Mouse (Mus musculus): ENCODE measurements at regions not wholly inside any gene's neighbourhood (a gene's known extent, or its start where the extent isn't known, plus 50 kb on each side); places are given as distances from the start of the nearest gene placed in this dataset.

DNA sequence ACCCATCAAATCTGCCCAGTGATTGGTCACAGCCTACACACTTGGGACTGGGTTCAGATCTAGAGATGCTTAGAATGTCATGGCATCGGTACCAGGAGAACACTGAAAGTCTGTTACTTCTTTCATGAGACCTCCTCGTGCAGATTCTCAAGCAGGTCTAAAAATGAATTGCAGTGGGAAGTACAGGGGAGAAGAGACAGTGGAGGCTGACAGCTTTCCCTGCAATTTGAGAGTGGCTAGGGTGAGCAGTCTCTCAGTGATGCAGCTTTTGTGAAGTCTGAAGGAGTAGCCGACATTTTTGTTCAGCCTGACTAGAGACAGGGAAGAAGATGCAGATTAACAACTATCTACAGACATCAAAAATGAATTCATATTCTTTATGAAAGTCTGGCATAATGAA lies 112.5 kb downstream of the Fam198b start:
- in situ Hi-C loops (cut with MseI, MboI): no loop called here

DNA sequence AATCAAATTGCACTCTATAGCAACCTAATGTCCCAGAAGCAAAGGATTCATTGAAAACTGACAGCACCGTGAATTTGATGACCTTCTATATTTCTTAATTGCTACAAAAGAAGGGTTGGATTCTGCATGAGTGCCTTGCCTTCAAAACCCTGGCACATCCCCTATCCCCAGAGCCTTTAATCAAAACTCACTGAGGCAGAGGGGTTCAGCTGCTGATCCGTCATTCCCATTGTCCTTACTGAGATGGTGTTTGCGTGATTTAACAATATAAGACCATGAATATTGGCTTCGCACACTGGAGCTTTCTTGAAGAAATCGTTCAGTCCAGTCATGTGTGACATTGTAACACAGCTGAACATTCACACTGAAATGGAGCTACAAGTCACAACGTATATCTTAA lies 118.0 kb downstream of the Fam198b start:
- in situ Hi-C loops (cut with MseI, MboI): no loop called here

DNA sequence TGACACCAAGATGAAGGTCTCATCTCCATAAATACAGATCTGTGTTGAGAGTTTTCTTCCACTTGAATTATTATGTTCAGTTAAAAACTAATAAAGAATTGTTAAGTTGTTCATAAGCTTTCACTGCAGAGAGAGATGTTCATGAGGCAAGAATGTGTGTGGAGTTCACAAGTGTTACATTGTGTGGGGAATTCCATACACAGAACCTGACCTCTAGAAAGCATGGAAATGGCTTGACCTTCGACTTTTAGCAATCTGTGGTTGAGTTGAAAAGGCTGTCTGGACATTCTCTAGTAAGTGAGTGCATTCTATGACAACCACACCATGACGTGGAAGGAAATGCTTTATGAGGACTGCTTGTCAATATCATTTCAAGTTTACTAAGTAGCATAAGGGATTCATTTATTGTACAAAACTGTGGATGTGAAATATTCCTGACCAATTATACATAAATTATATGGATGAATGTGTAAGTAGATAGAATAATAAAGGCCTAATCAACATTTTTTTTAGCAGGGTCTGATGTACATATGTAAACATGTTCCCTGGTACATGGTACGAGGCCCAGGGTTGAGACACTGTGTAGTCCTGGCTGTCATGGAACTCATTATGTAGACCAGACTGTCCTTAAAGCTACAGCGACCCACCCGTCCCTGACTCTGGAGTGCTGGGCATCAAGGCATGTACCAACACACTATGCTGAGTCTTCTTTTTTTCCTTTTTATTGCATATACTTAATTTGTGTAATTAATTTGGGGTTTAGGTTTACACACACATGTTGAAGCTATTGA lies 119.2 kb downstream of the Fam198b start:
- in situ Hi-C loops (cut with MseI, MboI): no loop called here

DNA sequence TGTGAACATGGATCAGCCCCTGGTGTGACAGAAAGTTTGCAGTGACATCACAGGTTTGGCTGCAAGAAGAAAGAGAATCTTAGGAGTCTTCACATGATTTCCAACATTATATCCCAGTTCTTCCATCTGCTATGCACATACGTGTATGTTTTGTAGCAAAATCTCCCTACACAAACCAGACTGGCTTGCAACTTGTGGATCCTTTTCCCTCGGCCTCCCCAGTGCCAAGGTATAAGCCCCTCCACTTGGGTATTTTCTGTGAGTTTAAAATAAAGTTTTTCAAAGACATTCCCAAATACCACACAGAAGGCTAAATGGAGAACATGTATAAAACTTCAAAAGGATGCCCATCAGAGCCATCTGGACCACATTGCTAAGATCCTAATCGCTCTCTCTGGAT lies 120.2 kb downstream of the Fam198b start:
- in situ Hi-C loops (cut with MseI, MboI): no loop called here

DNA sequence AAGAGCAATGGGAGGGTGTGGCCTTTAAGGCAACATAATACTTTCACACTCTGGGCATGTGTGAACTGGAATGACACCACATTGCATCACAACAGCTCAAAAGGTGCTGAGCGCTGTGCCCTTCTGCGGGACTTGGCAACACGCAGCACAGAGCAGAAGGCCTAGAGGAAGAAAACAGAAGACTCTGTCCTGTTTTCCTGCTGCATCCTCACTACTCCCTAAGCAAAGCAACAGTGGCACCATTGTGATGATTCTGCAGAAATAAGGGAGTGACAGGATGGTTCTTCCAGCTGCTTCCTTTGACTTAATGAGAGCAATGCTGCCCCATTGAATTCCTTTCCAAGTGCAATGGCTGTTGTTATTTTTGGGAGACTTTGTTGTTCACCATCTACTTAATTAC lies 120.6 kb downstream of the Fam198b start:
- in situ Hi-C loops (cut with MseI, MboI): no loop called here

DNA sequence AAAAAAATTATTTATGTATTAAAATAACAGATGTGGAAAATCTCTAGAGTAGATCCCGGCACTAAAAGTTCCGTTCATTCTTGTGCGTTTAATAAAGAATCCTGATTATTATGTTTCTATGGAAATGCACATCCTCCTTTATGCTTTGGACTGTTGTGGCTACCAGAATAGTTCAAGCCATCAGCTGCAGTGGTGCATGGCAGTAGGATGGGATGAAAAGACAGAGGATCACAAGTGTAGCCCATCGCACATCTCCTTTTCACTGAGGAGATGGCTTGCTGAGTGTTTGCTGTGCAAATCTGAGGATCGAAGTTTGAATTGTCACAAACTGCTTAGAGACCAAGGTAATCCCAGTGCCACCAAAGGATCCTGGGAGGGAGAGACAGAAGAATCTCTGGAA lies 121.0 kb downstream of the Fam198b start:
- in situ Hi-C loops (cut with MseI, MboI): no loop called here

DNA sequence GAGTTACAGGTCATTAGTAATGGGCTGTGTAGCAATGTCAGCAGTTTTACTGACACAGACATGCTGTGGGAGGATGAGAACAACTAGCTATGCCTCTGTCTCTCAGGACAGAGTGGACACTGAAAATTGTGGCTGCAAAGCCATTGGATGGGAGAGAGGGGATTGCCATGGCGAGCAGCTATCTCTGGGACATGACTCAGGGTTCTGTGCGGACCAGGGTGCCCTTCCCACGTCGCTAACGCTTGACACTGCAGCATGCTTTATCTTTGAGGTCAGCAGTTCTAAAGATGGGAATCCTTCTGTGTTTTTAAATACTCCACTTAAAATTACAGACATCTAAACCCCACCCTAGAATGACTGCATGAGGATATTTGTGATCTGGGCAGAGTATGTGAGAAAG lies 121.9 kb downstream of the Fam198b start:
- in situ Hi-C loops (cut with MseI, MboI): no loop called here

DNA sequence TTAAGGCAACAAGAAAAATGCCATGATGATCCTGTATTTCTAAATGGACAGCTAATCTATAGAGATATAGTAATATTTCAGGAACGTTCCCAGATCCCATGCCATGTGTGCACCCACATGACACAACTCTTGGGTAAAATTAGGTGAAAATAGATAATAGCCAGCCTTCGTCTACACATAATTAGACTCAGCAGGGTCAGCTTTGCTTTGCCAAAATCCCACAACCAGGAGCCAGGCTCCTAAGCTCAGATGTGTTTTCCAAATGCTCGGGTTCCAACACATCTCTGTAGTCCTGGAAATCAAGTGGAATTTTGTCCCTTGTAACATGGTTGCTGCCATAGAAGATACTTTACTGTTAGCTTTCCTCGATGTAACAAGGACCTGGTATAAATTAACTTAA lies 122.7 kb downstream of the Fam198b start:
- in situ Hi-C loops (cut with MseI, MboI): no loop called here

DNA sequence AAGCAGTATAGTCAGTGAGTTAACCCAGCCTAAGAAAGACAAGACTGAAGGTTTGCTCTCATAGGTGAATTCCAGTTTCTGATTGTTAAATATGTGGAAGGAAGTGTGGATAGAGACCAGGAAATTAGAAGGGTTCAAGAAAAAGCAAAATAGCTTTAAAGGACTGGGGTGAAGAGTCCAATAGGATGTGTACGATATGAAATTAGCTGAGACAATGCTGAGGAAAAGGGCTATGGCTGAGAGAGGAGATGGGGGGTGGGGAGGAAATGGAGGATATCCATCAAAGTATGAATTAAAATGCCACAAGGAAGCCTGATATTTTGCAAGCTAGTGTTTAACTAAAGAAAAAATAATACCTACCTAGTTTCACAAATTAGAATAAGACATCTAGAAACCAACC lies 124.9 kb downstream of the Fam198b start:
- in situ Hi-C loops (cut with MseI, MboI): no loop called here

DNA sequence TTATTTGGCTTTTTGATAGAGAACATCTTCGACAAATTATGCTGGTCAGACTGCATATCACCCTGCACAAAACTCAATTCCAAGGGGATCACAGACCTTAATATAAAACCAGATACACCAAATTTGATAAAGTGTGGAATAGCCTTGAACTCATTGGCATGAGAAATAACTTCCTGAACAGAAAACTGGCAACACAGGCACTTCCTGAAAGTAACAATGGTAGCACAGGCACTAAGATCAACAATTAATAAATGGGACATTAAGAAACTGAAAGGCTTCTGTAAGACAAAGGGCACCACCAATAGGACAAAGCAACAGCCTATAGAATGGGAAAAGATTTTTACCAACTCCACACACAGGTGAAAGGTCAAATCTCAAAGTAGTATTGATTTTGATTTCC lies 141.5 kb downstream of the Fam198b start:
- in situ Hi-C loops (cut with MseI, MboI): no loop called here

DNA sequence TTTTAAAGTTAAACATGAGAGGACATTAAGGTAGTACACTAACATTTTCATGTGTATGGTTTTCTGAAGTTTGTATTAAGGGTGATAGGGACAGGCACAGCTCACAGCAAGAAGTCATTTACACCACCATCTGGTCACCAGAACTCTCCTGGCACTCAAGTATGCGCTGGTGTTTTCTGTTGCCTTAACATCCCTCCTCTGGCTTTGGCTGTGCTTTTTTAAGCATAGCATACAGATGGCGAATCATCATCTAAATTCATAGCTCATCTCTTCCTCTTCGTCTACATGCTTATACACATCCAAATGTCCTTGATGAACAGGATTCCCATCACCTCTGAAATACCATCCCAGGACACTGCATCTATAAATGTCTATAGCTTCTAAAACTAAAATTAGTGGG lies 148.7 kb downstream of the Fam198b start:
- in situ Hi-C loops (cut with MseI, MboI): no loop called here

DNA sequence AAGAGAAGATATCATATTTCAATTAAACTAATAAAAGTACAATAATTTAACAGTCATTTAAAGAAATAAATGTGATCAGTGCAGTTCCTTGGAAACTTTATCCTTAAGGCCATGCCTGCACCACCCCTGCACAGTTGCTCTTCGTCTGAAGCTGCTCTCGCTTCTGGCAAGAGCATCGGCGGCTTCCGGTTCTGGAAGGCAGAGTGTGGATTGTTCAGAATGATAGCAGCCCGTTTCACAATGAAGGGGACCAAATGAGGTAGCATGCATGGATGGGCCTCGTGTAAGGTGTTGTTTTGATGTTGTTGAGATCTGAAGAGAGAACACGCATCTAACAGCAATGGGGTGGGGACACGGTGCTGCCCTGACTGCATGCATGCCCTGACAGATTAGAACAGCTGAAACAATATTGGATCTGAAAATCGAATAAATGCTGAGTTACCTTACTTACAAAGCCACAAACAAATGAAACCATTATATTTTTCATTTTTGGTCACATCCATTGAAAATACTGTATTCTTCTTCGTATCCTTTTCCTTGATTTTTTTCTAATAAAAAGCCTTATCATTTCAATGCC lies 154.3 kb downstream of the Fam198b start:
- in situ Hi-C loops (cut with MseI, MboI): no loop called here

DNA sequence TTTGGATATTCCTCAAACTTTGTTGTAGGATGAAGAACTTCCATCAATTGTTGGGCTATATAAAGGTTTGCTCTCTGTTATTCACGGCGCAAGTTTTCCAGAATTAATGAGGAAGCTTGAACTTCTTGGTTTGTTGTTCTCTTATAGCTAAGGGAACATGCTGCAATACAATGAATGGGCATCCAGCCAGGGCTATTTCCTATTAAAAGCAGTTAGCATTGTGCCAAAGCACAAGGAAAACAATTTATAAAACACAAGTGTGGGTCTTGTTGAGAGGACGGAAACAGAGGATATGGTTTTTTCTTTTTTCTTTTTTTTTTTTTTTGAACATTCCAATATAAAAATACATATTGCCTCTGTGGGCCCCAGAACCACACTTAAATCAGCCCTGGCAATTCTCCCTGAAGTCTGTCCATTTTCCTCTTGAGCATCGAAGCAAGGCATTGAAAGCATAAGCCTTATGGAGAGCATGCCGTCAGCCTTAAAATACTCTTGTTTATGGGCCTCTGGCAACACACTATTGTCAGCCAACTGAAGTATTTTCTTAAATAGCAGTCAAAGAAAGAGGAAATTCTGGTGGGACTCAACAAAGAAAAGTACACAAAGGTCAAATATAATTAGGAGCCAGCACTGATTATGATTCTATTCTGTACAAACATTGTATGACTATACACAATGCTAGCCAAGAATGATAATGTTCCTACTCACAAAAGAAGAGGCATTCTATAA lies 158.6 kb downstream of the Fam198b start:
- in situ Hi-C loops (cut with MseI, MboI): no loop called here

DNA sequence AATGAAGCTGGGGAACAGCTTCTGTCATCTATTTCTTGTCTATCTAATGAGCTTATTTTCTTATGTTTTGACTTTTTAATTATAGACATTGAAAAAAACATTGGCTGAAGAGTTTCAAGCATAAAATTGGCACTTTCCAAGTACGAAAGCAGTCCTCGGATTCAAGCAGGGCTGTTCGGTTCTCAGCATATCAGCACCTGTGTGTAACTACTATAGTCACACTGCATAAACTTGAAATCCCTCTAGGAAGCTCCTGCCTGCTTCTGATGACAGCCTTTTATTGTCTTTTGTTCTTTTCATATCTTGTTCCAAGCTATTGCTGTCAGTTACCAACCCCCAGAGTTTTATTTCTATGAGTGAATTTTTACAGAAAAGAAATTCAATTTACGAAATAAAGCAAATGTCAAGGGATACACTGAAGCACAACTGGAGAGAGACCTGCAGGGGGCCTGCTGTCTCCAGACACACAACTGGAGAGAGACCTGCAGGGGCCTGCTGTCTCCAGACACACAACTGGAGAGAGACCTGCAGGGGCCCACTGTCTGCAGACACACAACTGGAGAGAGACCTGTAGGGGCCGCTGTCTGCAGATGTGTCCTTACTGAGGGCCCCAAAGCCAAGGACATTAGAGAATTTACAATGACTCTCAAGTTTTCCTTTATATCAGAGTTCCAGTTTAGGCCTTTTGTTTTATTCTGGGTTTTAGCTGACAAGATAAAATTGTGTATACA lies 165.3 kb downstream of the Fam198b start:
- in situ Hi-C loops (cut with MseI, MboI): no loop called here

DNA sequence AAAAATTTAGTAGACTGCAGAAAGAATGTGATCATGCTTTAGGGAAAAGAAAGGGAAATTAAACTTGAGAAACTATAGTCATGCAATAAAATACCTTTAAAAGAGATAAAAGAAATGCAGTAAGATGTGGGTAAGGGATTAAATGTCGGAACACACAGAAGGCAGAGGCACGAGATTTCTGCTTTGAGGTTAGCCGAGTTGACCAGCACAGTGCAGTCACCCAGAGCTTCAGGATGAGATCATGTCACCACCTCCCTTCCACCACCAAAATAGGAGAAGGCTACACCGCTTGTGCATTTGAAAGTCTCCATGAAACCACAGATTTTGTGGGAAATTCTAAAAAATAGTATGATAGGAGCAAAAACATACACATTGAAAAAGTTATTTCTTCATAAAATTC lies 166.6 kb downstream of the Fam198b start:
- in situ Hi-C loops (cut with MseI, MboI): no loop called here

DNA sequence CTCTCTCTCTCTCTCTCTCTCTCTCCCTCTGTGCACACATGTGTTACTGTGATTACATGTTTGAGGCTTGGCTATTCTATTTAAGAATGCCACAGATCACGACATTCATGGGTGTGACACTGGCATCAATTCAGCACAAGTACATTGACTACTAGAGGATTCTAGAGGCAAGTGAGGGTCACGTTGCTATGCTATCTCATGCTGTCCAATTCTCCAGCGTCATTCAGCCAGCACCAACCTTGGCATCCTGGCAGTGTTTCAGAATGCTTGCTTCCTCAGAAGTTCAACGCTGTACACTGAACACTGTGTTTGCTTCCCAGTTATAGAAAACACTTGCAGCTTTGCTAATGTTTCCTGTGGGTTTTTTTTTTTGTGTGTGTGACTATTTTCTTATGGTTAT lies 167.6 kb downstream of the Fam198b start:
- in situ Hi-C loops (cut with MseI, MboI): no loop called here

DNA sequence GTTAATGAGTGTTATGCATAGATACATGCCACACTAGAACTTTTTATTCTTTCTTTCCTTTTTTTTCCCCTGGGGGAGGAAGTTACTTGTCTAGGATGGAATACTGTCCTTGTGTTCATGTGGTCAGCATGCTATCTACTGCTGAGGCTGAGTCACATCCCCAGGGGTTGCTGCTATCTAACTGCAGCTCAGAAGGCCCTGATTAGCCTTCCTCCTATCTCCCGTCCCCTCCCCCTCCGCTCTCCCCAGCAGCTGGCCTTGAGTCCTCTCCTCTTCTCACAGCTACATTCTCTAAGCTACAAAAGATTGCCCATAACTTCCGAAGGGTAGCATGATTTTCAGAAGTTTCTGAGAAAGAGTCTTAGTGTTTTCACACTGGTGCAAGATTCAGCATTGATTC lies 168.5 kb downstream of the Fam198b start:
- in situ Hi-C loops (cut with MseI, MboI): no loop called here

DNA sequence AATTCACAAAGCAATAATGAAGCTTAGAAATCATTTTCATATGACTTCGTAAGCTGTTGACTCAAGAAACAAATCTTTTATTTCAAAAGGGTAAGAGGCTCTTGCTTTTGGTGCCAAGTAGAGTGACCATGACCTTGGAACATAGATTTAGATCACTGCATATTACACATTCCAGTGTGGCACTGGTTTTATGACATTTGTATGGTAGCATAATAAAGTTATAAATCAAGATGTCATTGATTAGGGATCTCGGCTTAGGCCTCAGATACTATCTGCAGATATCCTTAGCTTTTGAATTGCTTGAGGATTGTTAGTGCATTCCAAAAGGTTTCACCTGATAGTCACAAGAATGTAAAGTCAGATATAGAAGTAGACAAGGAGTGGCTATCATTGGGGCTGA lies 169.1 kb downstream of the Fam198b start:
- in situ Hi-C loops (cut with MseI, MboI): no loop called here

DNA sequence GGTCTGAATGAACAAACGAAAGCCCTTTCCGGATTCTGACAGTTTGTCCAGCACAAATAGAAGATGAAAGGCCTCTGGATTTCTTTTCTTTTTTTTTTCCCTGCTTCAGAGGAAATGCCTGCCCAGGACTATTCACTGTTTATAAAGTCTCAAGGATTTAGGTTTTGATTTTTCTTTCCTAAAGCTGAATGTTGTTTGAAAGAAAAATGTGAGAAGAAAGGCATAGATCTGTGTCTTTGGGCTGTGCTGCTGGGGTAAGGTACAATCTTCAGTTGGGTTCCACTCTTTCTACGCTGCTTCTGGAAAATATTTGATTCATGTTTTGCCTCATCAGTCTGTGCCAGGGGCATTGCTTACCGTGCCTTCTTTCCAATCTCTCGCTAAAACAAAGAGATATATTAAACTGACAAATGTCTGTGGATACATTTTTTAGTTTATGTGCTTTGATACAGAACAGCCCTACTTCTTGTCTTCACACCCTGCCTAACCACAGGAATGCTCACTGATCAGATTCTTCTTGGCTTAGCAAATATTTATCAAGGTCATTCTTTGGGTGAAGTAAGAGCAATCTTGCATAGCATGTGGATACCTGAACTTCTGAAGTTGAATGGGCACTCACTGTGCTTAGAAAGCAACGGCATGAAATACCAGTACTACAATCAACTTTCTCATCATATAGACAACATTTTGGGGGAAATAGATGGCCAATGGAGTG lies 172.5 kb downstream of the Fam198b start:
- in situ Hi-C loops (cut with MseI, MboI): loop anchor here (5.0 kb wide), 2 partner anchors 169 to 174 kb away; partner anchors contain the start of gene Fam198b (in 1 of the 2)

DNA sequence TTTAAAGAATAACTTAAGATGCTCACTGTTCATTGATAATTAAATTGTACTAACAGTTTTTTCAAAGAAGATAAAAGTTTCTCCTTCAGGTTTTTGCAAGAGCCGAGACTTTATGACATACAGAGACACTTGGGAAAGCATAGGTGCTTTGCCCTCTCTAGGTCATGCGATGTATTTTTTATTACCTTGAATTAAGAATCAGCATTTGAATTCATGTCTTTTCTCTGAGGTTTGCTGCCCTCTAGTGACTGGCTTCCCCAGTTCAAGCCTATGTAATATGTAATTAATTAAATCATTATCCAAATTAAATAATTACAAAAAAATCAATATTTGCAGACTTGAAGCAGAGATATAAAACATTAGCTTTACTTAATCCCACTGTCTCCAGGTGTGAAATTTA lies 174.4 kb downstream of the Fam198b start:
- in situ Hi-C loops (cut with MseI, MboI): loop anchor here (5.0 kb wide), 2 partner anchors 171 to 176 kb away; partner anchors contain the start of gene Fam198b (in 1 of the 2)

DNA sequence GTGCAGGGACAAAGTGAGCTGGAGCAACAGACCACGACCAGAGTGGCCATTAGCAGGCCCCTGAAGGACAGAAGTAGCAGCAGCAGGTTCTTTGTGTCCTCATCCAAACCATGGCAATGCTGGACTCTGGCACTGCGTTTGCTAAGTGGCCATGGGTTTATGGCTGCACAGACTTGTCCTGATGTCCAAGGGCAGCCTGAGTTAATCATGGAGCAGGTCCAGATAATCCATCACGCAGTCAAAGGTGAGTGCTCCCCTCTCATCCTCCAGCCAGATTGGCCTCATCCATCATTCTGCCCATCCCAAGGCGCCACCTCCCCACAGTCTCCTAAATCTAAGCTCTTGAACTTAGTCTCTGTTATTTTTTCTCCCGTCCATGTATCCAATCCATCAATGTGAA lies 186.4 kb downstream of the Fam198b start:
- in situ Hi-C loops (cut with MseI, MboI): no loop called here
